Mouse (Mus musculus) kidney, adult 2 months (tissue): ENCODE data around the gene Ptpn21.

Experiments used
- CTCF ChIP-seq: fragments of 200-500 bp; conservative IDR thresholded peaks from 2 replicates; pipeline ENCODE4 v1.5.1; 2011; ENCODE audit warnings: low read depth, mild to moderate bottlenecking, control low read depth, low read length, moderate library complexity, mixed read lengths; ENCODE audit not compliant: insufficient read depth, insufficient read length
- POLR2A ChIP-seq: fragments of 200-500 bp; IDR thresholded peaks from one replicate; pipeline ENCODE4 v1.6.1; 2011; ENCODE audit warnings: low read depth, low read length, control low read depth

DNA sequence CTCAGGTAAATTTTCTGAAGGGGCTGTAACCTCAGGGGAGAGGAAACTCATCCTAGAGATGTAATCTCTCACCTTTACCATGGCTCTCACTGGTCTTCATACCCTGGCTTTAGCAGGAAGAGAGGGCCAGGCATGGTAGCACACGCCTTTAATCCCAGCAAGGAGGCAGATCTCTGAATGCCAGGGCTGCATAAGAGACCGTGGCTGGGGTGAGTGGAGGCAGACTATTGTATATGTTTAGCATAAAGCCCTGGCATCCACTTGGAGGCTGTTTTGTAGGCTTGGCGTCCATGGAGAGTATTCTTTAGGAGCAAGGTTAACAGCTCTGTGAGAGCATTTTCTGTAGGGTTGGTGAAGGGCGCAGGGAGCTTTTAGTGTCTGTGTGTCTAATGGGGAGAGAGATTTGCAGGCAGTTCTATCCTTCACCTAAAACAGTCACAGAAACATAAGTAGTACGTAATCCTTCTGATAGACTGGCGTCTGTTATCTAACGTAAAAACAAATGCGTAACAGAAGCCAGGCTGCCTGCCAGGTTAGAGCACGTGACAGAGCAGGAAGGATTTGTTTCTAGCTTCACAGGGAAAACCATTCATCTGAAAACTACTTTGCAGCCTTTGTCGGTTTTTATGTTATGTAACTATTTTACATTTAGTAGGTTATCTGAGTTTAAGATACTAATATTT is 68.9 kb downstream of the Ptpn21 start:
- TF ChIP-seq POLR2A (no peak), CTCF (no peak)
